Mouse (Mus musculus) hindbrain, embryonic 10.5 days (tissue): Measurements from ENCODE around the gene Khnyn. TPM values are rescaled to one million over a fixed set of nuclear protein-coding genes. Genes with fewer than 3 reads are reported as not detected.

Experiments
- DNase-seq: peaks from one replicate; pipeline ENCODE4 v3.0.0-alpha.2; 2017; ENCODE audit warnings: low spot score
- H3K27ac ChIP-seq: fragments of 300-500 bp; sonication (generic); 2 replicates; pipeline ENCODE4 v1.5.1; 2016; ENCODE audit warnings: mild to moderate bottlenecking, moderate library complexity
- H3K27me3 ChIP-seq: fragments of 300-500 bp; sonication (generic); 2 replicates; pipeline ENCODE4 v1.6.1; 2016; ENCODE audit warnings: mild to moderate bottlenecking; ENCODE audit not compliant: poor library complexity, insufficient read depth, severe bottlenecking
- H3K36me3 ChIP-seq: fragments of 300-500 bp; sonication (generic); 2 replicates; pipeline ENCODE4 v1.6.1; 2016; ENCODE audit warnings: mild to moderate bottlenecking, moderate library complexity
- H3K4me1 ChIP-seq: fragments of 300-500 bp; sonication (generic); replicated peaks from 2 replicates; pipeline ENCODE4 v1.6.1; 2016; ENCODE audit warnings: mild to moderate bottlenecking
- H3K4me3 ChIP-seq: fragments of 300-500 bp; sonication (generic); 2 replicates; pipeline ENCODE4 v1.5.1; 2016; ENCODE audit warnings: mild to moderate bottlenecking, moderate library complexity
- H3K9me3 ChIP-seq: fragments of 300-500 bp; sonication (generic); 2 replicates; pipeline ENCODE4 v1.6.1; 2016; ENCODE audit warnings: mild to moderate bottlenecking, moderate library complexity
- WGBS: fragments of 180-500 bp; shearing (Covaris S2); methylation state at CpG from one replicate; pipeline ENCODE4 v1.1.7; 2016; 5-methylcytosine and 5-hydroxymethylcytosine counted together
- polyA plus RNA-seq: library from polyadenylated mRNA; unstranded; fragments of >200 nt; fragmentation: Nextera tagmentation; extraction: Ambion mirVana; gene quantifications from 2 replicates; pipeline ENCODE4 v1.2.1, GENCODE M21; 2016

The Khnyn gene
- polyA plus RNA-seq, 1 experiment from 2014 or later, result 21.4 TPM

DNA sequence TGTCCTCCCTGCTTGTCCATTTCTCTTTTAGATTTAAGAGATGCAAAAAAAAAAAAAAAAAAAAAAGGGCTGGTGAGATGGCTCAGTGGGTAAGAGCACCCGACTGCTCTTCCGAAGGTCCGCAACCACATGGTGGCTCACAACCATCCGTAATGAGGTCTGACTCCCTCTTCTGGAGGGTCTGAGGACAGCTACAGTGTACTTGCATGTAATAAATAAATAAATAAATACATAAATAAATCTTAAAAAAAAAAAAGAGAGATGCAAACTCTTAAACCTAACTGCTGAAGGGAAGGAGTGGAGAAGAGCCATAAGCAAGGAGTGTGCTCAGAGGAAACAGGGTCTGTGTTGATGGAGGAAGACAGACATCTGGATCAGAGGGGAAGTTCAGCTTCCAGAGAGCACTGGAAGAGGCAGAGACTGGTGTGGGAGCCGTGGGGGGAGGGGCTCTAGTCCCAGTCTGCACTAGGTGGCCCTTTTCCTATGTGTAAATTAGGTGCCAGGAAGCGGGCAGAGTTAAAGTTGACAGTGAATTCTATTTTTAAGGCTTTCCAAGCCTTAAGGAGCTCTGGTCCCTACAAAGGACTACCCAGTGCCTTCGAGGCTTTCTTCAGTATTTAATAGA, 6.3 kb upstream of the Khnyn start:
- H3K9me3 ChIP-seq, result no peaks in the 10 kb centered on the region
- no peaks in the 10 kb centered on the region for H3K36me3 ChIP-seq
- WGBS, result 29% methylated on average over 7 of the region's 7 CpGs
- no peak overlapping the region for H3K4me3 ChIP-seq
- DNase-seq, result no peak
- H3K27ac ChIP-seq, result no peak overlapping the region
- H3K4me1 ChIP-seq, result peaks cover 35% of the 10 kb centered on the region
- H3K27me3 ChIP-seq, result peaks cover 3% of the 10 kb centered on the region; the same call in 1 of the 2 replicates

DNA sequence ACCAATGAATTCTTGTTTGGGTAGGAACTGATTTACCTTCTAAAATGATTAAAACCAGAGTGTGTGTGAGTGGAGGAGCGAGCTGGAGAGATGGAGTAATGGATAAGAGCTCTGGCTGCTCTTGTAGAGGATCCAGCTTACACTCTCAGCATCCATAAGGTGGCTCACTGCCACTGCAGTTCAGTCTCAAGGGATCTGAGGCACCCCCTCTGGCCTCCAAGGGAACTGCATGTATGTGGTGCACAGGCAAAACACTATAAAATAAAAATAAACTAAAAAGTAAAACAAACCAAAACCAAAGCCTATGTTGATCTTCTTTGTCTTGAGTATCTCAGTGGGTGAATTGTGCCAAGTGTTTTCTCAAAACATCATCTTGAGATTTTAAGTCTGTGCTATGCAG, 5.1 kb upstream of the Khnyn start:
- Histone ChIP-seq H3K4me1 (peaks cover 36% of the 10 kb centered on the region), H3K9me3 (no peaks in the 10 kb centered on the region), H3K36me3 (no peaks in the 10 kb centered on the region), H3K4me3 (no peak overlapping the region), H3K27ac (no peak overlapping the region), H3K27me3 (peaks cover 3% of the 10 kb centered on the region; the same call in 1 of the 2 replicates)
- WGBS, result 49% methylated on average over 1 of the region's 1 CpGs
- DNase-seq, result peak; percentile 52

DNA sequence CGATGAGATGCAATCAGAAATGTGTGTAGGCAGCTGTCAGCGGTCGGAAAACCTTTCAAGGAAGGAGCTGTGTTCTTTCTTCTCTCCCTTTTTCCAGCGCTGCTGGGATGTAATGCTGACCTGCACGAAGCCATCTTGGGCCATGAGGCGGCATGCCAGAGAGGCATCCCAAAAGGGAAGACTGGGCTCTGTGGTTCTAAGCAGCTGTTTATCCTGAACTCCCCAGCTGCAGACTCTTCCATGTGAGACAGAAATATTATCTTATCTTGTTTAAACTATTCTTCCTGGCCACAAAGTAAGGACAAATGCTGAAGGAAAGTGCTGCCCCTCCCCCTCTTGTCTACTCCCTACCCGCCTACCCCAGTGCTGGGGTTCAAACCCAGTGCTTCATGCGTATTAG, 3.8 kb upstream of the Khnyn start:
- Histone ChIP-seq H3K4me3 (no peak overlapping the region), H3K36me3 (no peaks in the 10 kb centered on the region), H3K27ac (no peak overlapping the region), H3K9me3 (no peaks in the 10 kb centered on the region), H3K4me1 (peaks cover 48% of the 10 kb centered on the region), H3K27me3 (peaks cover 3% of the 10 kb centered on the region; the same call in 1 of the 2 replicates)
- 87% methylated on average over 8 of the region's 8 CpGs for WGBS
- no peak for DNase-seq

DNA sequence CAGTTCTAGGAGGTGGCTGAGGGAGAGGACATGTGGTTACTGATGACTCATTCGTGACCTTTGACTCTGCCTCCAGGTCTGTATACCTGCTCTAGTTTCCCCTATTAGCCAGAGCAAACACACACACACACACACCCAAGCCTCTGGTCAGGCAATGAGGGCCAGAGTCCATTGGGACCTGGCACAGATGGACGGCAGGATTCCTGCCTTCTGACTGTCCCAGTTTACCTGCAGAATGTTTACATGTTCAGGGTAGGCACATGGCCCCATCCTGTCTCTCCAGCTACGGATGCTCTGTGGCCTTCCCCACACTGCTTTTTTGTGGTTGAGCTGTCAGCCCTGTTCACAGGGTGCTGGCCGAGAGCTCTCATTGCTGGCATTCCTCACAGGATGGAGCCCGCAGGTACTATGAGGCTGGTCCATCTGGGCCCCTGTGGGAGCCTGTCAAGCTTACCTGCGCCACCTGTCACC, 2.5 kb upstream of the Khnyn start:
- no peak for DNase-seq
- 58% methylated on average over 6 of the region's 6 CpGs for WGBS
- no peak overlapping the region for H3K27ac ChIP-seq
- H3K27me3 ChIP-seq, result peaks cover 3% of the 10 kb centered on the region; the same call in 1 of the 2 replicates
- no peak overlapping the region for H3K4me3 ChIP-seq
- peaks cover 11% of the 10 kb centered on the region for H3K36me3 ChIP-seq
- H3K9me3 ChIP-seq, result no peaks in the 10 kb centered on the region
- peaks cover 60% of the 10 kb centered on the region for H3K4me1 ChIP-seq

DNA sequence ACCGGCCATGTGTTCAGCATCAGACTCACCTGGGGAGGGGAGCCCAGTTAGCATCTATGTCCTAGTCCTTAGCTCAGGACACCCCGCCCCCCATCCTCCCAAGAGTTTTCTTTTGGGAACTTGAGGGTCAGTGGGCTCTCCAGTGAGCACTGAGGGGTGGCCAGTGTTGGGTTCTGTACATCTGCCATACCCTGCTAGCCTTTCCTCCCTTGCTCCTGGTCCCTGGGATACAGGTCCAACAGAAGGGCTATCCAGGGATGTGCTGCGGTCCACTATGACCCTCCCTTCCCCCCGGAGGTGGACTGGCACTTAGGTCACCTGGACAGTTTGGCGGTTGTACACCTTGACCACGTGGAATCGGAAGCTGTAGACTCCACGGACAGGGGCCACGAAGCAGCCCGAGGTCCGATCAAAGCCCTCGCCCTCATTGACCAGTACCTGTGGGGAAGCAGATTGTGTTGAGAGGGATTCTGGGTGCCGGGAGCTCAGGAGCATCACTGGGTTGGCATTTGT, 1.5 kb upstream of the Khnyn start:
- DNase-seq, result no peak
- Histone ChIP-seq H3K36me3 (peaks cover 21% of the 10 kb centered on the region), H3K9me3 (no peaks in the 10 kb centered on the region), H3K27ac (no peak overlapping the region), H3K27me3 (peaks cover 3% of the 10 kb centered on the region; the same call in 1 of the 2 replicates), H3K4me1 (peaks cover 55% of the 10 kb centered on the region), H3K4me3 (no peak overlapping the region)
- WGBS, result 91% methylated on average over 13 of the region's 13 CpGs

DNA sequence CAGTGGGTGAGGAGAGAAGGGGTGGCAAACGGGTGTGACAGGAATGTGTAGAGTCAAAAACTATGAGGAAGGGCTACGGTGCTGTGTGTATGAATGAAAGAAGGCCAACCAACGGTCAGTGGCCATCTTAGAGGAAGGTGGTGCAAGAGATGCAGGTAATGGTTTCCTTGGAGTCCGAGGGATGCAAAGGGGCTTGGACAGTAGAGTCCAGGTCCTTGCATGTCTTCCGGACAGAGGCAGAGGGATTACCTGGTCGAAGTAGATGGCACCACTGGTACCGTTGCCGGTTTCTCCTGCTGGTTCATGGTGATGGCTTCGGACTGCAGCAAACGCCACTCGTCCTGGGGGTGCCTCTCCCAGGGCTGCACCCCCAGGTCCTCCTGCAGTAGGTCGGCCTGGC, 1.1 kb upstream of the Khnyn start:
- no peak for DNase-seq
- Histone ChIP-seq H3K27me3 (peaks cover 3% of the 10 kb centered on the region; the same call in 1 of the 2 replicates), H3K9me3 (no peaks in the 10 kb centered on the region), H3K4me3 (no peak overlapping the region), H3K36me3 (peaks cover 25% of the 10 kb centered on the region), H3K27ac (peak overlapping the region; percentile 97), H3K4me1 (peaks cover 51% of the 10 kb centered on the region)
- WGBS, result 89% methylated on average over 12 of the region's 12 CpGs

DNA sequence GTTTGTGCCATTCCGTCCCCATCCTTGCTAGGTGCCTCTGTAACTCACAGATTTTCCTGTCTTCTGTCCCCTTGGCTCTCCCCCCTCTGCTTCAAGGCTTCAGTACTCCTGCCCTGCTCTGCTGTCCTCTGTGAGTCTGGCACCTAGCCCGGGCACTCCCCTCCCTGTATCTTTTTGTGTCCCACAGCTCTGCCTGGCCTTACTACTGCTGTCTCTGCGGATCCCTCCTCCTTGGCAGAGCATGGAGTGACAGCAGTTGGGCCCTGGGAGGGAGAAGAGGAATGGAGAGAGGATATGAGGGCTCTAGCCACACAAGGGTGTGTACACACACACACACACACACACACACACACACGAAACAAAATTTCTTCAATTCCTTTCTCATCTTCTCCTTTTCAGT, 581 bp upstream of the Khnyn start, which contains the start of gene Cbln3:
TSS of gene Cbln3 (minus strand) at position 227 of the 400 bp plus-strand sequence.
- H3K4me3 ChIP-seq, result peak within 1 kb of the TSS; percentile 93
- H3K27ac ChIP-seq, result peak within 1 kb of the TSS; percentile 97
- no peak for DNase-seq
- WGBS, result 32% methylated on average over 4 of the region's 4 CpGs
- H3K4me1 ChIP-seq, result peaks cover 50% of the 10 kb centered on the region
- H3K9me3 ChIP-seq, result no peaks in the 10 kb centered on the region
- peaks cover 3% of the 10 kb centered on the region; the same call in 1 of the 2 replicates for H3K27me3 ChIP-seq
- peaks cover 30% of the 10 kb centered on the region for H3K36me3 ChIP-seq

DNA sequence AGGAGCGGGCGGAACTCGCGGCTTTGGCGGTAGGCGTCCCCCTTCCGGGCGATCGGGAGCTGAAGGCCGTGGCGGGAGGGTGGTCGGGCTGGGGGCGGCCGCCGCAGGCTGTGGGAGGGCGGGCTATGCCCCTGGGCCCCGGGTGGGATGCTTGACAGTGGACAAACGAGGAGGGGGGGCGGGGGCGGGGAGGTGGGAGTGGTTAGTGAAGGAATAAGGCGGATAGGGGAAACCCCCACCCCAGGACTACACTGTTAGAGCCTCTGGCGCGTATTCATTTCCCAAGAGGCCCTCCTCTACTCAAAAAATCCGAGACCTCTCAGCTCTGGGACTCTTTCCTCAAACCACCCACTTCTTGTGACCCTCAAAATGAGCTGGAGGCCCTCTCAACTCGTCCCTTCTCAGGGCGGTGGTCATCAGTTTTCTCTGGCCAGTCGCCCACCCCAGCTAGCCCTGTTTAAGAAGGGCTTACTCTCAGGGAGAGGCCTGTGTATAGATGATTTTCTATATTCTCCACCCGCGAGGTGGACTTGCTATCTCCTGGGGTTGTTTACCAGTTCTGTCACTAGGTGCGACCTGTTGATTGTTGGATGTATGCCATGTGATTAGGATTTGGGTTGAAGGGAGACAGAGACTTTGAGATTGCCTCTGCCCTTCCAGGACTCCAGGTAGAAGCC, 505 bp downstream of the Khnyn start:
- H3K4me3 ChIP-seq, result peak overlapping the region; percentile 93
- WGBS, result 1% methylated on average over 29 of the region's 30 CpGs
- H3K36me3 ChIP-seq, result peaks cover 41% of the 10 kb centered on the region
- H3K27ac ChIP-seq, result peak overlapping the region; percentile 97
- DNase-seq, result no peak
- H3K27me3 ChIP-seq, result peaks cover 3% of the 10 kb centered on the region; the same call in 1 of the 2 replicates
- H3K4me1 ChIP-seq, result peaks cover 50% of the 10 kb centered on the region
- no peaks in the 10 kb centered on the region for H3K9me3 ChIP-seq

DNA sequence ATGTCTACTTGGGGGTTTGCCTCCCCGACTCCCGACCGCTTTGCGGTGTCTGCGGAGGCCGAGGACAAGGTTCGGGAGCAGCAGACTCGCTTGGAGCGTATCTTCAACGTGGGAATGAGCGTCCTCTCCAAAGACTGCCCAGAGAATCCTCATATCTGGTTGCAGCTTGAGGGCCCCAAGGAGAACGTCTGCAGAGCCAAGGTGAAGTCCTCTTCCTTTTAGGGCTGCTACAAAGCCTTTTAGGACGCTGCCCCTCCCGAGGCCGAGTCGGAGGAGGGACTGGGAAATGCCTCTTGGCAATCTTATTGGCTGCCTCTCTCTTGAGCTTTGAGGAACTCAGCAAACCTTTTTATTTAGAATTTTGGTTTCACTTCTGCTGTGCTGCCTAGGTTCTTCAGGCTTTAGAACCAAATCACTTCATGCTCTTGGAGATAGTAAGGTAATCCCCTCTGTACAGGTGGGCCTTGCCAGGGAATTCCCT, 1.1 kb downstream of the Khnyn start:
- peak overlapping the region; percentile 93 for H3K4me3 ChIP-seq
- H3K27ac ChIP-seq, result peak overlapping the region; percentile 97
- 12% methylated on average over 16 of the region's 16 CpGs for WGBS
- no peak for DNase-seq
- peaks cover 47% of the 10 kb centered on the region for H3K36me3 ChIP-seq
- peaks cover 50% of the 10 kb centered on the region for H3K4me1 ChIP-seq
- H3K27me3 ChIP-seq, result peaks cover 3% of the 10 kb centered on the region; the same call in 1 of the 2 replicates
- H3K9me3 ChIP-seq, result no peaks in the 10 kb centered on the region

DNA sequence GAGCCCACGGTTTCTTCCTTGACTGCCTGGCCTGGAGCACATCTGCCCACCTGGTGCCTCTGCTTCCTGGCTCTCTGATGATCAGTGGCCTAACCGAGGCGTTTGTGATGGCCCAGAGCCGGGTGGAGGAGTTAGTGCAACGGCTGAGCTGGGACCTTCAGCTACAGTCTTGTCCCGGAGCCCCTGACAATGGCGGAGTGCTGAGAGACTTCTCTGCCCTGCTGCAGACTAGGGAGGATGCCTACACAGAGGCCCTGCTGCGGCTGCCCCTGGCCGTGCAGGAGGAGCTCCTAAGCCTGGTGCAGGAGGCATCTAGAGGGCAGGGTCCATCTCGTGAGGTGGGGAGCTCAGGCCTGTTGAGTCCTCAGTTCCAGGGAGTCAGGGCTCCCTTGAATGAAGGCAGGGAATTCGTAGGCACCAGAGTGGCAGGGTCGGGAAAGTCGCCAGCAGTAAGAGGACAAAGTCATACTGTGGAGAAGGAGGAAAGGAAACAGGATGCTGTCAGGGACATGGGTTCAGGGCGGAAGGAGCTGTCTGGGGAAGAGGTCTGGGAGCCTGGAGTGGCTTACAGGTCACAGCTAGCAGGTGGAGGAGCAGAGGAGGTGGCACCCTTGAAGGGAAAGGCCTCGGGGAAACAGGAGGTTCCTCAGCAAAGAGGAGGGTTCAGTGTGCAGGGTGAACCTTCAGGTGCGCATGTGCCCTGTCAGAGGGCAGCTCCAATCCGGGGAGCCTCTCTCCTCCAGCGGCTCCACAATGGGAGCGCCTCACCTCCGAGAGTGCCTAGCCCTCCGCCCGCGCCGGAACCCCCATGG, 2.0 kb downstream of the Khnyn start:
- no peak for DNase-seq
- Histone ChIP-seq H3K4me1 (peaks cover 50% of the 10 kb centered on the region), H3K27me3 (peaks cover 3% of the 10 kb centered on the region; the same call in 1 of the 2 replicates), H3K9me3 (no peaks in the 10 kb centered on the region), H3K27ac (peak overlapping the region; percentile 53; the same call in 1 of the 2 replicates), H3K4me3 (peak overlapping the region; percentile 93), H3K36me3 (peaks cover 57% of the 10 kb centered on the region)
- WGBS, result 86% methylated on average over 24 of the region's 24 CpGs

DNA sequence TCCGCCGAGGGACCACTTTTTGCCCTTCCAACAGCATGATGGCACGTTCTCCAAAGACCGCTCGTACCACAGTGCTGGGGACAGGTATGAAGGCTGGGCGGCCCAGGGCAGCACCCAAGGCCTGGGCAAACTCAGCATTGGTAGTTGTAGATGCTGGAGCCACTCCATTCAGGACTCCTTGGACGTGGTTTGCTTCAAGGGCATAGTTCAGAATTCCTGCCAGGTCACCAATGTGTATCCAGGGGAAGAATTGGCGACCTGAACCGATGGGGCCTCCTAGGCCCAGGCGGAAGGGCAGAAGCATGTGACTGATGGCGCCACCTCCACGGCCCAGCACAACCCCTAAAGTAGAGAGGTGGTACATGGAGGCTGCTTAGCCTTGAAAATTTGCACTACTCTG, 12.9 kb downstream of the Khnyn start:
- Histone ChIP-seq H3K9me3 (no peaks in the 10 kb centered on the region), H3K27me3 (0 out of 2 replicates have a peak, but pooled peaks cover 8% of the 10 kb centered on the region), H3K27ac (no peak overlapping the region), H3K4me1 (peaks cover 25% of the 10 kb centered on the region), H3K4me3 (no peak overlapping the region), H3K36me3 (peaks cover 57% of the 10 kb centered on the region)
- DNase-seq, result no peak
- WGBS, result 94% methylated on average over 12 of the region's 12 CpGs

DNA sequence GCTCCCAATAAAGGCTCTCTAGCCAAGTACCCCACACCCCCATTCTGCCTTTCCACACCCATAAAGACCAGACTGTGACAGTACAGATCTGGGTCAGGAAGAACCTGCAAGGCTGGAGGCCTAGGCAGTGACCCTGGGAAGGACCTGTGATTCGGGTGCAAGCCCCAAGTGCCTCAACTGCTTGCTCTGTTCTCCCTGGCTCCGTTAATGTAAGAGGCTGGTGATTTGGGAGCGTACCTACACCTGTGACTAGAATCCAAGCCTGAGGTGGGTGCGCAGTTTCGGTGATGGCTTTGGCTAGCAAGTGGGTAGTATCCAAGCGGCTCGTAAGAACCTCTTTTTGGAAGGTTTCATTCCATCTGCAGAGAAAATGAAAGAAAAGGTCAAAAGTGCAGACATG, 14.2 kb downstream of the Khnyn start:
- no peak for DNase-seq
- WGBS, result 88% methylated on average over 7 of the region's 7 CpGs
- no peaks in the 10 kb centered on the region for H3K9me3 ChIP-seq

More for the DNA sequence above, 14.2 kb downstream of the Khnyn start:
- H3K4me3 ChIP-seq, result peak overlapping the region; percentile 62; the same call in 1 of the 2 replicates
- H3K27me3 ChIP-seq, result 0 out of 2 replicates have a peak, but pooled peaks cover 8% of the 10 kb centered on the region
- peaks cover 25% of the 10 kb centered on the region for H3K4me1 ChIP-seq
- peaks cover 45% of the 10 kb centered on the region for H3K36me3 ChIP-seq
- H3K27ac ChIP-seq, result 0 out of 2 replicates have a peak overlapping the region, but pooled peaks have one; percentile 87
